Mouse (Mus musculus) T-helper 17 cell (primary cell): ENCODE measurements around the gene Btbd11.

ENCODE experiments used
- in situ Hi-C, 2 experiments: fragments of 300-600 bp; cut with MboI, MseI; formaldehyde crosslinking; loops; 1 replicate in 1 of 2; 2 replicates in 1 of 2; pipeline ENCODE4 v1.15.1; 2025; ENCODE audit warnings: high pct_unique_total_duplicates in 2 of 2

The Btbd11 gene

GRCm38 (mm10) chr10:85587758-85588157, 201.1 kb downstream of the Btbd11 start:
- in situ Hi-C loops, result no loop called here

GRCm38 (mm10) chr10:85590043-85590442, 203.4 kb downstream of the Btbd11 start:
- in situ Hi-C loops, result no loop called here

DNA sequence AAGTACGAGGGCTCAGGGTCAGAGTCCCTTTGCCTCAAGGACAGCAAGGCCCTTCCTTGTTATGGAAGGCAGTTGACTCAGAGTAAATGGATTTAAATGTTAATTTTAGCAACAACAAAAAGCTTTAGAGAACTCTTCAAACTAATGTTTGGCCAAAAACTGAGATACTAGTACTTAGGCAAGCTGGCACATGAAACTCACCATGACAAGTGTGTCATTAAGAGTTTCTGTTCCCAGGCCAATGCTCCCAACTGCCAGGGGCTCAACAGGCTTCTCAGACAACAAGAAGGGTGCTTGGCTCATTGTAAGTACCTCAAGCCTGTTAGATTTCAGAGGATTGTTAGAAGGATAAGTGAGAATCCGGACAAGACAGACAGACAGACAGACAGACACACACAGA, 204.7 kb downstream of the Btbd11 start:
- in situ Hi-C loops, result no loop called here

- in situ Hi-C loops, result no loop called here
Observed at GRCm38 (mm10) chr10:85591986-85592385, 205.4 kb downstream of the Btbd11 start.

GRCm38 (mm10) chr10:85596301-85596700, 209.7 kb downstream of the Btbd11 start:
- in situ Hi-C loops, result no loop called here

DNA sequence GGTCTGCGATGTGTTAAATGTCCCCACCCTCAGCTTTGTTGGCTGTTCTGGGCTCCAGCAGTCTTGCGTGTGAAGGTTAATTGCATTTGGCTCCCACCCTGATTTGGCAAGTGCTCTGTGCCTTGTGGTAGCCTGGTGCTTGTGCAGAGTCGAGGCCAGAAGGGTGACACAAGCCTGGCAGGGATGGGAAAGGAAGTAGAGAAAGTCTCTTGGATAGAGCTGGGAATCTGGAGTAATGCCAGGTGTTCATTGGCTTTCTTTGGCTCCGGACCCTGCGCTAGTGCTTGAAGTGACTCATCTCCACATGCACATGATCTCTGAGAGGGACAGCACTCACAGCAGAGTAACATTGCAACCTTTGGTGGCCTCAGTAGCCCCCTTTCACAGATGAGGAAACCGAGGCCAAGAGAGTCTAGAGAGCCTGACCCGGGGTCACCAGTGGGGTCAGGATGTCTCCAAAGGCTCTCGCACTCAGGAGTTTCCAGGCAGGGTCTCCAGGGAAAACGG, 211.5 kb downstream of the Btbd11 start:
- in situ Hi-C loops, result no loop called here

- in situ Hi-C loops, result no loop called here
Observed at GRCm38 (mm10) chr10:85598603-85599542, 212.3 kb downstream of the Btbd11 start.

DNA sequence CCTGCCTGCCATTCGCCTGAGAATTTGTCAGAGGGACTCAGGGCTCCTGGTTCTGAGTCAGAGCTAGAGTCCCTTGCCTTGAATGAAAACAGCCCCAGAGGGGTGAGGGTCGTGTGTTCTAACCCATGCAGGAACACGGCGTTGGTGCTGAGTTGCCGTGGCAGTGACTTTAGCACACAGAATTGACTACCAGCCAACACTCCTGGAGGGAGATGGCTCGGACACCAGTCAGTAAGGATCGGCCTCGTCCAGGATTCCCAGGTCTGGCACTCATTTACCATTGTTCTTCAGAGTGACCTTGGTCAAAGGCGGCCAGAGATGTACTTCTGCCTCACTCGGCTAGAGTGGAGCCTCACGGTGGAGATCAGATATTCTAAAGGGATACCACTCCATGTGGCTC, 215.9 kb downstream of the Btbd11 start:
- in situ Hi-C loops, result no loop called here

DNA sequence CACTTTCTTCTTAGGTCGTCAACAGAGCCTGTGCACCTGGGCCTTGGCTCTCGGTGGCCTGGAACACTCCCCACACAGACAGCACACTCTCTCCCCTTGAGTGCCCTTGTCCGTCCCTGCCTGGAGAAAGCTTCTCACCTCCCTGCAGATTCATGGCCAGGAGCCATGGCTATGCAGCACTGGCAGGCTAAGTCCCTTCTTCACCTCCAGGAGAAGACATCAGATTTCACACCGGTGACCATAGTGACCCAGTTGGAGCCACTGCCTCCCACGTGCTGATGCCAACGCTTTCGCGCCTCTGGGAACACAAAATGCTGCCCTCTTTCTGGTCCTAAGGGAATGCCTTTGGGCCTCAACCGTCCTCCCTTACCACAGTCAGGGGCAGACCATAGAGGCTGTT, 217.9 kb downstream of the Btbd11 start:
- in situ Hi-C loops, result no loop called here

DNA sequence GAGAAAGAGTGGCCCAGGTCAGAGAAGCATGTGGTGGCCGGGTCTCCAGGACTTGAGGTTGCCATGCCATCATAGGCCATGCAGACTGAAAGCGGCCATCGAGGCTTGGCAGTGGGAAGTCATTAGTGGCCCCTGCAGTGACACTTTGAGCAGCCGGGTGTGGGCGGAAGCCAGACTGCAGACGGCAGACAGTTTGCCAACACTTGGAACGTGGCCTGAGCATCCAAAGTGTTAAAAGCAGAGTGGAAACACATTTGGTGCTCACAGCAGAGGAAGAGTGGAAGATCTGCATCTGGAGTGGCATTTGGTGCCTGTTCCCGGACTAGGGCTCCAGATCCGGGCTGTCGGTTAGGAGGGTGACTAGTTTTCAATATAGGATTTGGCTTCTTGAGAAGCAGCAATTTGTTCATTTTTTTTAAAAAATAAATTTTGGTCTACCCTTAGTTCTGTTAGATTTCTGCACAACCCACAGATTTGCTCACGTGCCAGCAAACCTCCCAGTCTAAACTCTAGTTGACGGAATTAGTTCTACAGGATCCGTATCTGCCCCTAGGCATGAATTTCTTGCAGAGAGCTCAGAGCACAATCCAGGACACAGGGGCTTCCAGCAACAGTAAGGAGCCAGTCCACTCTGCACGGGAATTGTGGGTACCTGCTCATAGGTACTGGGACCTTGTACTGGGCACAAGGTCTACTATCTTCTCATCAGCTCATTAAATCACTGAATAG, 222.1 kb downstream of the Btbd11 start:
- in situ Hi-C loops, result no loop called here

- in situ Hi-C loops, result no loop called here
Observed at GRCm38 (mm10) chr10:85617080-85617479, 230.5 kb downstream of the Btbd11 start.

- in situ Hi-C loops, result no loop called here
Observed at GRCm38 (mm10) chr10:85617501-85618417, 231.1 kb downstream of the Btbd11 start.

DNA sequence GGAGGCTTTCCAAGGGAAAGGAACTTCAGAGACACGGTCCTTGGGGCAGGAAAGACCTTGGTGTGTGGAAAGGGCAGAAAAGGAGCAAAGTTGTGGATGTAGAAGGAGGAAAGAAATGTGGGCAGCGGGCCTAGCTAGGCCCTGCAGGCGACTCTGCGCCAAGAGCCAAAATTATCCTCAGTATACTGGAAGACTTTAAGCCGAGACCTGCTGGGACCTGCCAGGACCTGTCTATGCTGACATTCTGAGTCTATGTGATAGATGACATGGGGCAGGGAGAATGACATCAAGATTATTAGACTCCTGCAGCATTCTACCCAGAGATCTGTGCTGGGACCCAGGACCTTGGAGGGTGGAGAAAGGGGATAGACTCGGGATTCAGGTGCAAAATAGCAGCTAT, 234.5 kb downstream of the Btbd11 start:
- in situ Hi-C loops, result no loop called here

DNA sequence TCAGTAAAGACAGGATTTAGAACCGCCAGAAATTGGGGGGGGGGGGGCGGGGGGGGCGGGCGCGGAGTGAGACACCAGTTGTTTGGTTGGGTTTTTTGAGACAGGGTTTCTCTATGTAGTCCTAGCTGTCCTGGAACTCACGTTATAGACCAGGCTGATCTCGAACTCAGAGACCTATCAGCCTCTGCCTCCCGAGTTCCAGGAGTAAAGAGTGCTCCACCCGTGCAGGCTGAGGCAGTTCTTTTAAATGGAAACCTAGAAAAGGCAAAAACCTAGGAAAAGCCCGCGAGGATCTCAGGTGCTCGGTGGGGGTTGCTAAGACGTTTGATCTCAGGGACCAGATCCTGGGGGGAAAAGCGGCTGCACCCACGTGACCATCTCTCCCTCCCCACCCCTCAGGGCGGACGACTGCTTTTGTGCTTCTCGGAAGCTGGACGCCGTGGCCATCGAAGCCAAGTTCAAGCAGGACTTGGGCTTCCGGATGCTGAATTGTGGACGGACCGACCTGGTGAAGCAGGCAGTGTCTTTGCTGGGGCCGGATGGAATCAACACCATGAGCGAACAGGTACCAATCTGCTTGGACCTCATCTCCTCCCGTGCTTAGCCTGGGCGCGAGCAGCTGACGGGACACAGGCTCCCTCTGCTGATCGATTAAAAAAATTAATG, 238.0 kb downstream of the Btbd11 start:
- in situ Hi-C loops, result no loop called here

GRCm38 (mm10) chr10:85625170-85625686, 238.6 kb downstream of the Btbd11 start:
- in situ Hi-C loops, result no loop called here

- in situ Hi-C loops, result no loop called here
Observed at GRCm38 (mm10) chr10:85632030-85632429, 245.4 kb downstream of the Btbd11 start.

DNA sequence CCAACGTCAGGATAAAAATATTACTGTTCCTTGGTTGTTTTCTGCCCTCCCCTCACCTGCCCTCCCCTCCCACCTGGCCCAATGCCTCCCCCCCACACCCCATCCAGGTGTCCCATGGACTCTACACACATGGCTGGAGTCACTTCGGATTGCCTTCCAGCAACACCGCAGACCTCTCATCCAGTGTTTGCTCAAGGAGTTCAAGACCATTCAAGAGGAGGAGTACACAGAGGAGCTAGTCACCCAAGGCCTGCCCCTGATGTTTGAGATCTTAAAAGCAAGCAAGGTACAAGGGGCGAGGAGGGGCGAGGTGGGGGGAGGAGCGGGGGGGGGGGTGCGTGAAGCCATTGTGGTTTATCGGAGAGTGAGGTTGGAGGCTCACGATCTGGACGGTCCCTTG, 247.0 kb downstream of the Btbd11 start:
- in situ Hi-C loops, result no loop called here

DNA sequence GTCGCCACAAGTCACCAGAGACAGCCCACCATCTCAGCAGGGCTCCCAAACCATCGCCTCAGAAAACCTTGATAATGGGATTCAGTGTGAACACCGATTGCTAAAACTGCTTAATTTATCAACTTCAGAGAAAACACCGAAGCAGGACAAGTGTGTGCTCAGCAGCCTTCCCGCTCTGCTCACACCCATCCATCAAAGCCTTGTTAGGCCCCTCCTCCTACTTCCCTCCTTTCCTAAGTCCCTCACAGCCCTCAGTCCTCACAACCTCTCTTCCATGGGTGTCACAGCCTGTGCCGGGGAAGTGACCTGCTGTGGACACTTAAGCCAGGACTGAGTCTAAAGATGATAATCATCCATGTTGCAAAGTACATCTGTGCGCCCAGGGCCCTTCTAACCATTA, 251.0 kb downstream of the Btbd11 start:
- in situ Hi-C loops, result no loop called here

GRCm38 (mm10) chr10:85638141-85638540, 251.5 kb downstream of the Btbd11 start:
- in situ Hi-C loops, result no loop called here

DNA sequence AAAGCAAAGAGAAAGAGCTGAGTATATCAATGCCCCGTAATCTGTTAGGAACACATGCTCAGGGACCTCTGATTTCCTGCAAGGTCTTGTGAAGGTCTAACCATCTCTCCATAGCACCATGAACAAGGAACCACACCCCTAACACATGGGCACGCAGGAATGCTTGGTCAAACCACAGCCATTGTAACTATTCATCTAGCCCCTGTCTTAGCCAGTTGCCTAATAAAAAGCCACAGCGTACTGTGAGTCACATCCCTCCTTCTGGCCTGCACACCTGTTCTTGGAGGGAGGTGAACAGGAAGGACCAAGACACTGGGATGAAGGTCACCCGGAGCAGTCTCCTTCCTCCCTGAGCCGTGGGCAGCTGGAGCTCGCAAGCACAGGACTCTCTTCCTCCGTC, 253.0 kb downstream of the Btbd11 start:
- in situ Hi-C loops, result no loop called here

DNA sequence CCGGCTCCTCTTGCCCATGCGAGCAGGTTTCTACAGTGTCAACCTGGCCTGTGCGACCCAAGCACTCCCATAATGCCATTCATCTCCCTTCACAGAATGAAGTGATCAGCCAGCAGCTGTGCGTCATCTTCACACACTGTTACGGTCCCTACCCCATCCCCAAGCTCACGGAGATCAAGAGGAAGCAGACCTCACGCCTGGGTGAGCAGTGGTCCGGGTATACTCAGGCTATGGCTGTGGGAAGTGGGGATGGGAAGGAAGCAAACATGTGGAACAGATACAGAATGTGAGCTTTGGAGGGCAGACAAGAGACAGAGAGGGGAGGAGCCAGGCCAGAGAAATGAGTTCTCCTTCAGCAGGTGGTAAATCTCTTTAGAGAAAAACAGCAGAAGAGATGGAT, 253.8 kb downstream of the Btbd11 start:
- in situ Hi-C loops, result loop anchor here in 1 of 2 experiments (5.0 kb wide), 1 partner anchor 428 kb away; no protein-coding TSS in a partner anchor
